Mouse (Mus musculus) cerebellum, postnatal 10 days (tissue): ENCODE measurements at regions not wholly inside any gene's neighbourhood (a gene's known extent, or its start where the extent isn't known, plus 50 kb on each side); places are given as distances from the start of the nearest gene placed in this dataset.
"Not testable (repeated sequence)": the region's sequence is repeated elsewhere in the genome, so short reads cannot be mapped to it uniquely, and the experiment has no call there.

ENCODE experiments used
- DNase-seq, 2 experiments: peaks; one replicate each; pipeline ENCODE4 v3.0.0; 2021; ENCODE audit warnings: mixed read lengths in 2 of 2

DNA sequence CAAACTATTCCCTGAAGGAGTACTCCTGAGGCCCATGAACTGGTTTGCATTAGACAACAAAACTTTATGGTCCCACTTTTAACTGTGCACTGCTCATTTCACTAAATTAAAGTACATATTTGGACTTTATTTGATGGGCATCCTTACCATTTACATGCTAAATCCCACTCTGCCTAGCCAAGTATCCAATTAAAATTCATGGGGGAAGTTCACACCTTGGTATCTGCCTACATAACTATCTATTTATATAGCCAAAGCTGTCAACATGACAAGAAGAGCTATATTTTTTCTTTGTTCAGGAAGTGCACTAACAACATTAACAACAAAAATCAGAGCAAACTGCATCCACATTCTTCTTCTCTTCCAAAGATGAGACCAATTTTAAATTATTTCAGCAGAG lies 317.7 kb upstream of the Nwd2 start:
- DNase-seq: no peak

- DNase-seq: no peak
Measured at GRCm38 (mm10) chr5:63351108-63351507, 297.8 kb upstream of the Nwd2 start.

GRCm38 (mm10) chr5:63391956-63392355 lies 256.9 kb upstream of the Nwd2 start:
- DNase-seq: peak in 1 of 2 experiments; percentile 8

DNA sequence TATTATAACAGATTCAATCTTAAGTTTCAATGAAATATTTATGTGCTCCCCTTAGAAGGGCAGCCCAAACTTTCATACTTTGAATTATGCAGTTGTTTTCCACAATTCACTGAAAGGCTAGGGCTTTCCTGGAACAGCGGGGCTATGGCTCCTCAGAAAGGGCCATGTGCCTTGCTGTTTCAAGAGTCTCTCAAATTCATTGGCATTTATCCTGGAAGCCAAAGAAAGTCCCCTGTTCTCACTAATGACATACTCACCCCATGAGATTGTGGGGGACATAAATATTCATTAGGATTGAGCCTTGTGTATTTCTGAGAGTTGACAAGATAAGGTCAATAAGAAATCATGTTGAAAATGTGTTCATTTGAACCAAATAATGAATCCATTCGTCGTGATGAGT lies 250.9 kb upstream of the Nwd2 start:
- no peak for DNase-seq

GRCm38 (mm10) chr5:63430167-63430566 lies 218.7 kb upstream of the Nwd2 start:
- DNase-seq: no peak

- DNase-seq: no peak
Measured at GRCm38 (mm10) chr5:63444407-63444806, 204.5 kb upstream of the Nwd2 start.

- no peak for DNase-seq
Measured at GRCm38 (mm10) chr5:63445171-63445570, 203.7 kb upstream of the Nwd2 start.

- DNase-seq: no peak
Measured at GRCm38 (mm10) chr5:63468526-63469268, 180.2 kb upstream of the Nwd2 start.

GRCm38 (mm10) chr5:63469701-63470100 lies 179.2 kb upstream of the Nwd2 start:
- DNase-seq: no peak

- DNase-seq: no peak
Measured at GRCm38 (mm10) chr5:63473163-63473562, 175.7 kb upstream of the Nwd2 start.

DNA sequence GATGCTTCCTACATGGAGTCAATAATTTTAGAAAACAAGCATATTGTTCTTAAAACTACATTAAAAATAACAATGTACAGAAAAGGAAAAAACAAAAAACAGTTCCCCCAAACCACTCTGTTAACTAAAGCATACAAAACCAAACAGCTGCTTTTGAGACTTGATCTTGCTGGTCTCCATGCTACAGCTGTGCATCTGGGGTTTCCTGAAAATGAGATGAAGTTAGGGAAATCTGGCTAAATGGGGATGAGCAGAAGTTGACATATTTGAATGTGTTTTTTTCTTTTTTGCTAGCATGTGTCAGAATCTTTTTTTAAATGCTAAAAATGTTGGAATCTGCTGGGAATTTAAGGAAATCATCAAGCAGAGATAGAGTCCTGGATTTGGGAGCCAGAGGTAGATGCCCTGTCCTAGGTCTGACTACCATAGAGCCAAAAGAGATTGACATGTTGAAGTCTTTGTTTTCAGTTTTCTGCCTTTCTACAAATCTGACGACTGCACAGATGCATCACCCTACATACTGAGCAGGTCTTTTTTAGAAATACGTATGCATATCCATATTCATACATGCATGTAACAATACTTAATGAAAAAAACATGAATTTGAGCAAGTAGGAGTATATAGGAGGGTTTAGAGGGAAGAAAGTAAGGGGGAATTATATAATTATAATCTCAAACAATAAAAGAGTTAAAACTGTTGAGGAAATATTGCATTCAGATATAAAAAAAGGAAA lies 172.5 kb upstream of the Nwd2 start:
- no peak for DNase-seq

DNA sequence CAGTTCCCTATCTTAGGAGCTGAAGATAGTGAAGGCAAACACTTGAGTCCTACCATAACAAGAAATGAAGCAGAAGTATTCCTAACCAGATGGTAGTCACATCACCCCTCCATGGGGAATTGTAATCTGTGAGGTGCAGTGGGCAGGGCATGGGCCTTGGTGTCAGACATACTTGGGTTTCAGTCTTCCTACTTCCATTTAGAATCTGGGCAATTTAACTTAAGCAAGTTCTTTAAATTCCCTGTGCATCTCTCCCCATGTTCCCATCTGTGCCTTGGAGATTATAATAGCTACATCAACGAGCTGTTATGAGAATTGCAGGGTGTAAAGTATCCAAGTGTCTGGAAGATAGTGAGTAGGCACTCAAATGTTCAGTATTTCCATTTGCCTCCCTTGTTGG lies 149.9 kb upstream of the Nwd2 start:
- no peak for DNase-seq

DNA sequence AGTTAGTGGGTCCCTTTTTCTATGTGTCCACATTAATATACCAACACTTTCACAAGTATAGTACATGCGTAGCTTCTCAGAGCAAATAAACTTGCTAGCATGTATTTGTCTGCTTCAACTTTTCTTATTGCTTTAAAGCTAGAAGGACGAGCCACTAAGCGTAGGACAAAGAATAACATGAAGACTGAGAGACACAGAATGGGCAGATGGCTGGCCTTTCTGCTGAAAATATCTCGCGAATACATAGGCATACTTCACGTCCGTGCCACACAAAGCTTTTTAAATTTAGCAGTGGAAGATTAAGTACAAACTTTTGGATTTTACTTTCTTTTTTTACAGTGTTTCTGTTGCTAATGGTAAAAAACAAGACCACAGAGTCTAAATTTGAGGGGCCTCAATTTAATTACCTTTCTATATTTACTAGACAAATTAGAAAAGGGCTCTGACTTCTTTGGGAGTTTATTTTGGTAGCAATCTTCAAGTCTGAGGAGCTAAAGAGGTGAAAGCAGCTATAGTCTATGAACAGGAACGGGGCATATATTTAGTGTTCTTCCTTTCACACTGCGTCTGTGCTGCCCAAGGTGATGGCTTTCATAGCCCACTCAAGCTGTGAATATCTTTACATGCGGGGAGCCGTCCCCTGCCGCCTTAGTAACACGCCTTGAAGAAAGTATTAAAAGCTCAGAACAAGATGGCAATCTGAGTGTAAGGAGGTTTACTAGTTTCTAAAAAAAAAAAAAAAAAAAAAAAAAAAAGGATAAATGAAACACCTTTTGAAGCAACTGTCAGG lies 145.7 kb upstream of the Nwd2 start:
- no peak for DNase-seq

- no peak for DNase-seq
Measured at GRCm38 (mm10) chr5:63534197-63534596, 114.7 kb upstream of the Nwd2 start.

- DNase-seq: peak; percentile 12 to 21
Measured at GRCm38 (mm10) chr5:63540530-63540929, 108.4 kb upstream of the Nwd2 start.

DNA sequence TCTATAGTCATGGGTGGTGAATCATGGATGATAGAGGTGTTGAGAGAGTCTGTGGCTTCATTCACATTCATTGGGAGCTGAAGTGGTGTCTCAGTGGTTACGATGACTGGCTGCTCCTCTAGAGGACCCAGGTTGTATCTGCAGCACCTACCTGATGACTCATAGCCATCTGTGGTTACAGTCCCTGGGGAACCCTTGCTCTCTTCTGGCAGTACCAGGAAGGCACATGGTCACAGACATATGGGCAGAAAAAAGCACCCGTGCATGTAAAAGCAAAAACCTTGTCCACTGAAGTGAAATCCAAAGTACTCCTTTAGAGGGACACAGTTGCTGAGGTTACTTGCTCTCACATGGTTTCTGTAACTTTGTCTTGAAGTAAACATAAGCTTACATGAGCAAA lies 103.4 kb upstream of the Nwd2 start:
- DNase-seq: peak in 1 of 2 experiments; percentile 4

GRCm38 (mm10) chr5:63565891-63566290 lies 83.0 kb upstream of the Nwd2 start:
- DNase-seq: not testable (repeated sequence)

GRCm38 (mm10) chr5:63575401-63575800 lies 73.5 kb upstream of the Nwd2 start:
- DNase-seq: no peak

GRCm38 (mm10) chr5:63579409-63579808 lies 69.5 kb upstream of the Nwd2 start:
- DNase-seq: no peak

- no peak for DNase-seq
Measured at GRCm38 (mm10) chr5:63587051-63587450, 61.9 kb upstream of the Nwd2 start.

DNA sequence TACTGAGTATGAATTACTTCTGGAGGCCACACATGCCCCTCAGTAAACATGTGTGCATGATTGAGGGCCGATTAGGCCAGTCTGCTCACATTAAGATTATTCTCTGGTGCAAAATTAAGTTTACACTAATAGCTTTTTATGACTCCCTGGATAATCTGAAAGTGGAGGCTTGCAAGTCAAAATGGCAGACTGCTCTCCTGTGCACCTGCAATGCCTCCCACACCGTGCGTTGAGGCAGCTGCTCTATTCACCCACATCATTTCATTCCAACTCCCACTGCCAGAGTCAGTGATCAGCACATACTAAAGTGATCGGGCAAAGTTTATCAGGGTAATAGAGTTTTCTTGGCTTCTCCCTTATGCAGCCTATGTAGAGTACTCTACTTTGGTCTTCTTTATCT lies 61.0 kb upstream of the Nwd2 start:
- DNase-seq: no peak
